ENCODE assay signal across 19 mouse cellular contexts in the genomic region with DNA sequence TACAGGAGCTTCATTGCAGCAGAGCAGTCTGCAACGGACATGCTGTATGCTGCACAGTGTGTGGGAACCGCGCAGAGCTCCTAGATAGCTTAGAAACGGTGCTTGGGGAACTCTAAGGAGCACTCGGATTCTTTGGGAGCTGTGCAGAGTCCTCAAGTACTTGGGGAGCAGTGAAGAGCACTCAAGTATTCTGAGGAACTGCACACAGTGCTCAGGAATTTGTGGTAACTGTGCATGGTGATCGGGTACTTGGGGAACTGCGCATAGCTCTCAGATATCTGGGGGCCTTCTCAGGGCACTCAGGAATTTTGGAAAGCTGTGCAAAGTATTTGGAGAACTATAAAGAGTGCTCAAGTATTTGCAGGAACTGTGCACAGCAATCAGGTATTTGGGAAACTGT. TPM values are rescaled to one million over a fixed set of nuclear protein-coding genes. Genes with fewer than 3 reads are reported as not detected.
"Had no signal": no experiment of that assay in that cellular context is flagged by ENCODE, and none has a peak within 500 bp of the region (broad histone marks: within the 10 kb centered on the region; RNA-seq: fewer than 3 reads in every experiment).

No protein-coding gene starts in this region.

- H3K9me3 ChIP-seq: limb, embryonic 12.5 days; liver, embryonic 13.5 days; midbrain, embryonic 10.5 days; neural tube, embryonic 12.5 days had no signal

- H3K4me1 ChIP-seq: limb, embryonic 12.5 days; liver, embryonic 13.5 days; midbrain, embryonic 10.5 days; neural tube, embryonic 12.5 days had no signal

- ATAC-seq: intestine, embryonic 16.5 days; liver, postnatal 0 days had no signal

- H3K4me3 ChIP-seq: limb, embryonic 12.5 days; liver, embryonic 13.5 days; midbrain, embryonic 10.5 days; neural tube, embryonic 12.5 days had no signal

- H3K4me2 ChIP-seq: limb, embryonic 12.5 days; liver, embryonic 13.5 days; neural tube, embryonic 12.5 days had no signal

- DNase-seq: kidney, adult 2 months; kidney, postnatal 25 days; layer of hippocampus, adult 9-11 months; layer of hippocampus, postnatal 36 days; liver; liver, embryonic 13.5 days; liver, postnatal 0 days; midbrain, embryonic 14.5 days; thymus, postnatal 4 days had no signal

- H3K36me3 ChIP-seq: limb, embryonic 12.5 days; liver, embryonic 13.5 days; midbrain, embryonic 10.5 days; neural tube, embryonic 12.5 days had no signal

- H3K27me3 ChIP-seq: limb, embryonic 12.5 days; neural tube, embryonic 12.5 days had no signal

- H3K27ac ChIP-seq: limb, embryonic 12.5 days; liver, embryonic 13.5 days; midbrain, embryonic 10.5 days; neural tube, embryonic 12.5 days; stomach, postnatal 0 days had no signal

- H3K9ac ChIP-seq: limb, embryonic 12.5 days; liver, embryonic 13.5 days; liver, postnatal 0 days; neural tube, embryonic 12.5 days had no signal

RNA-seq across cellular contexts. Expression of a gene that starts 51.9 kb away (rescaled TPM):
- total RNA-seq: layer of hippocampus, postnatal 36 days; left cerebral cortex, adult 8-10 months; left cerebral cortex, postnatal 25 days; megakaryocyte, adult 5-6 weeks; neutrophil, adult 5-6 weeks had no signal
- polyA plus RNA-seq: intestine, embryonic 16.5 days; kidney, adult 2 months; kidney, embryonic 16.5 days; limb, embryonic 12.5 days; liver, embryonic 13.5 days; liver, postnatal 0 days; midbrain, embryonic 10.5 days; midbrain, embryonic 14.5 days; neural tube, embryonic 12.5 days; stomach, postnatal 0 days had no signal
